Mouse (Mus musculus) right cerebral cortex, adult 2 months (tissue): ENCODE measurements around the gene Cyb5r1.
"Not testable (repeated sequence)": the region's sequence is repeated elsewhere in the genome, so short reads cannot be mapped to it uniquely, and the experiment has no call there.

ENCODE experiments used
- DNase-seq, 2 experiments: peaks; one replicate each; pipeline ENCODE4 v3.0.0; 2021 to 2022; ENCODE audit warnings: low spot score in 2 of 2

Gene Cyb5r1

GRCm38 (mm10) chr1:134414501-134415167 is 9.3 kb downstream of the Cyb5r1 start:
- DNase-seq, result no peak

- DNase-seq, result peak; percentile 98
These were observed 9.9 kb downstream of the Cyb5r1 start, which contains the start of gene Adipor1 for GRCm38 (mm10) chr1:134415168-134415831. Gene Adipor1 (plus strand): TSS chr1:134415378.

- DNase-seq, result no peak
These were observed 13.1 kb downstream of the Cyb5r1 start for GRCm38 (mm10) chr1:134418414-134418975.

DNA sequence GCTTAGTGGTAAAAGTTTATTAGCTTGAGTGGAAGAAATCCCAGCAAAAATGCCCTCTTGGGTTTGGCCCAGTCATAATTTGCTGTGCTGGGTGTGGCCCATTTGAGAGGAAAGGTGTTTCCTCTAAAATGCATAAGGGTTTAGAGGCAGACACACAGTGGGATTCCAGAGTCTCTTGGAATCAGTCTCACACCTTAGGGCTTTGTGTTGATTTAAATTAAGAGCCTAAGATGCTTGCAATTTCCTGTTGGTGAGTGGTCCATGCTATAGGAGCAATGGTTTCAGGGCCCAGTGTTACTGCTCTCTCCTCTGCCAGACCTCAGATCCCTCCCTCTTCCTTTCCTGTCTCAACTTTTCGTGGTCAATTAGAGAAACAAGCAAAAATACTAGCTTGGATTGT is 13.8 kb downstream of the Cyb5r1 start:
- DNase-seq, result no peak

DNA sequence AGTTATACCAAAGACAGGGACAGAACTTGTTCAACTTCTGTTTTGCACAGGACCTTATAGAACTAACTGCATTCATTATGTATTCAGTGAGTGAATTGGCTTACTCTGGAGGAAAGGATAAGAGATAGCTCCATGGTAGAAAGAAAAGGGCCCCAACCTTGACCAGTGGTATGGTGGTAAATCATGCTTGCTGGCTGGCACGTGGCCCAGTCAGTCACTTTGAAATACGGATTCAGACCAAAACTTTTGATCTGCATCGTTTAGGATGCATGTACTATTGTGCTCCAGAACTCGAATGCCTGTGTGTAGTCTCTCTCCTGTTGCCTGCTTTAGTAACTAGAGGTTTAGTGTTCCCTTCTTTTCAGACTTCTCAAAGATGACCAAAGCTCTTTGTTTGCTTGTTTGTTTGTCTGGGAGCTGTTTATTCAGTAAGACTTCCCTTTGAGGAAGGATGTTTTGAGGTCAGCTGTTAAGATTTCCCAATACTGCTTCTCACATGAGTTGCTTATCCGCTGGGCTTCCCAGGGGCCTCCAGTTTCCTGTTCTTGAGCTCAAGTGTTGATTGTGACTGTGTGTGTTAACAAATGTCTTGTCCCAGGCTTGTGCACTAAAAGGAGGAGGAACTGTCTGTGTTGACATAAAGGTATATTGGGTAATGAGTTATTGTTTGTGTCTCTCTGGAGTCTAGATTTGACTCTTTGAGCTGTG is 14.5 kb downstream of the Cyb5r1 start:
- DNase-seq, result no peak

GRCm38 (mm10) chr1:134423911-134424310 is 18.6 kb downstream of the Cyb5r1 start:
- no peak for DNase-seq

- no peak for DNase-seq
These were observed 20.9 kb downstream of the Cyb5r1 start for GRCm38 (mm10) chr1:134426289-134426688.

DNA sequence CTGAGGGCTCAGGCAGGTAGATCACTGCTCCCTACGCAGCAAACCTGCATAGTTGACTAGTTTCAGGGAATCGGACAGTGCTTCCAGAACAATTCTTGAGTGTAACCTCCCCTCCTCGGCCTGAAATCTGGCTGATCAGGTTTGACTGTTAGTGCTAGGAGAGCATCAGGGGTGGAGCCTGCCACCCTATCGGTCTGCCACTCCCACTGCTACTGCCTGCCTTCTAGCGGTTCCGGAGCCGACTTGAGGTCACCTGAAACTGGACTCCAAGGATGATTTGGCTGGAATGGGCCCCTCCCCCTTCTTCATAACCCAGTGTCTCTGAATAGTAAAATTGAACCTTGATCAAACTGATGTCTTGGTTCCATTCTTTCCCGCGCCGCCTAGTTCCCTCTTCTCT is 27.6 kb downstream of the Cyb5r1 start:
- no peak for DNase-seq

GRCm38 (mm10) chr1:134433473-134433872 is 28.1 kb downstream of the Cyb5r1 start:
- no peak for DNase-seq

DNA sequence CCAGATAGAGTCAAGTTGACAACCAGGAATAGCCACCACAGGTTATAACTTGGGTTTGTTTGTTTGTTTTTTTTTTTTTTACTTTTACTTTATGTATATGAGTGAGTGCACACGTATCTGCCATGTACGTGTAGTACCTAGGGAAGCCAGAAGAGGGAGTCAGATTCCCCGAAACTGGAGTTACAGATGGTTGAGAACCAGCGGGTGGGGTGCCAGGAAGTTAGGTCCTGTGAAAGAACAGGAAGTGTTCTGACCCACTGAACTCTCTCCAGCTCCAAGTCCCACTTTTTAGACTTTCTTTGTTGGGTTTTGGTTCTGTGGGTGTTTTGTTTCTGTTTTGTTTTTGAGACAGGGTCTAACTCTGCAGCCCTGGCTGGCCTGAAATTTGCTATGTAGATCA is 30.1 kb downstream of the Cyb5r1 start:
- DNase-seq, result no peak

GRCm38 (mm10) chr1:134440437-134440836 is 35.1 kb downstream of the Cyb5r1 start:
- no peak for DNase-seq

DNA sequence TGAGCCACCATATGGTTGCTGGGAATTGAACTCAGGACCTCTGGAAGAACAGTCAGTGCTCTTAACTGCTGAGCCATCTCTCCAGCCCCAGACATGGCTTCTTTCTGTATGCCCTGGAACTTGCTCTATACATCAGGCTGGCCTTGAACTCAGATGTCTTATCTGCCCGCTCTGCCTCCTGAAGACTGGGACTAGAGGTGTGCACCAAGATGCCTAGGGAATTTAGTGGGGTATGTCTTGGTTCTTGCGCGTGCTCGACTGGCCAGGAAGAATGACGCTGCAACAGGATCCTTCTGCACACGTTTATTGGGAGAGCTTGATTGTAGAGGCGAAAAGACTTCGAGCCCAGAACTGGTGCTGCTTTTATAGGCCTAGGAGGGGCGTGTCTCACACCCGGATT is 36.4 kb downstream of the Cyb5r1 start:
- DNase-seq, result not testable (repeated sequence)

DNA sequence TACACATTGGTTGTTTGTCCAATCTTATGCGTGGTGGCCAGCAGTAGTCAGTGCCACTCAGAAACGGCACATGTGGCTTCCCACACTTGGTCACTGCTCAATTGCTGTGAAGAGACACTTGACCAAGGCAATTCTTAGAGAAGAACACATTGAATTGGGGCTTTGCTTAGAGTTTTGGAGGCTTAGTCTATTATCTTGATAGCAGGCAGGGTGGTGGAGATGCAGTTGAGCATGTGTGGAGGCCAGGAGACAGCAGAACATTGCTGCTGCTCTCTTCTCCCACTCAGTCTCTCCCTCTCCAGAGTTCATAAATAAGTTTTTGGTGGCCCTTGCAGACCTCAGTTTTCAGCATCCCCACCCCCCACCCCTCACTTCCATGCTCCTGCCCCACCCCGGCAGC is 37.0 kb downstream of the Cyb5r1 start:
- no peak for DNase-seq

DNA sequence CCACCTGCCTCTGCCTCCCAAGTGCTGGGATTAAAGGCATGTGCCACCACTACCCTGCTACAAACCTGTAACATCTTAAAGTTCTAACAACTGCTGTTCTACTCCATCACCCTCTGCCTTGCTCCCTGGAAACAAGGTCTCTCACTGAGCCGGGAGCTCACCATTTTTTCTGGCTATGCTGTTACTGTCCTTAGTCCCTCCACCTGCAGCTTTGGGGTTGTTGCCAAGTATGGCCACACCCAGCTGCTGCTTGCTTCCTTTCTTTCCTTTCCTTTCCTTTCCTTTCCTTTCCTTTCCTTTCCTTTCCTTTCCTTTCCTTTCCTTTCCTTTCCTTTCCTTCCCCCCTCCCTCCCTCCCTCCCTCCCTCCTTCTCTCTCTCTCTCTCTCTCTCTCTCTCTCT is 37.9 kb downstream of the Cyb5r1 start:
- not testable (repeated sequence) for DNase-seq

GRCm38 (mm10) chr1:134445418-134445817 is 40.1 kb downstream of the Cyb5r1 start:
- no peak for DNase-seq

DNA sequence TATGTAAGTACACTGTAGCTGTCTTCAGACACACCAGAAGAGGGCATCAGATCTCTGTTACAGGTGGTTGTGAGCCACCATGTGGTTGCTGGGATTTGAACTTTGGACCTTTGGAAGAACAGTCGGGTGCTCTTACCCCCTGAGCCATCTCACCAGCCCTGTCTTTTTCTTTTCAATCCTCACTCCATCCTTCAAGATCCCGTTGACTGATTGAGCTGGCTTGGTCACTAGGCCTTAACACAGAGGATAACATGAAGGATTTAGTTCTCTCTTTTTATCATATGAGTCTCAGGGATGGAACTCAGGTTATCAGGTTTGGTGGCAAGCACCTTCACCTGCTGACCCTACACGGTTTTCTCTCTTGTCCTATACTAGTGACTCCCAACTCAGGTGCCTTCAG is 43.2 kb downstream of the Cyb5r1 start:
- DNase-seq, result not testable (repeated sequence)

DNA sequence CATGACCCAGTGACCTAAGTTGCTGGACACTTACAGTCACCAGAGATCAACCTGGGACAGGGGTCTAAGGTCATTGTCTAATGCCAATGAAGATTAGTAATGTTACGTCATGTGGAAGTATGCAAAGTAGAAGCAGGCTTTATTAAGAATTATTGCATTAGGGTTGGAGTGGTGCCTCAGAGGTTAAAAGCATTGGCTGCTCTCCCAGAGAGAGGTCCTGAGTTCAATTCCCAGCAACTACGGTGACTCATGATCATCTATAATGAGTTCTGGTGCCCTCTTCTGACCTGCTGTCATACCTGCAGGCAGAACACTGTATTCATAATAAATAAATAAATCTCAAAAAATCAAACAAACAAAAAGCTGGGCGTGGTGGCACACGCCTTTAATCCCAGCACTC is 44.8 kb downstream of the Cyb5r1 start:
- DNase-seq, result no peak

DNA sequence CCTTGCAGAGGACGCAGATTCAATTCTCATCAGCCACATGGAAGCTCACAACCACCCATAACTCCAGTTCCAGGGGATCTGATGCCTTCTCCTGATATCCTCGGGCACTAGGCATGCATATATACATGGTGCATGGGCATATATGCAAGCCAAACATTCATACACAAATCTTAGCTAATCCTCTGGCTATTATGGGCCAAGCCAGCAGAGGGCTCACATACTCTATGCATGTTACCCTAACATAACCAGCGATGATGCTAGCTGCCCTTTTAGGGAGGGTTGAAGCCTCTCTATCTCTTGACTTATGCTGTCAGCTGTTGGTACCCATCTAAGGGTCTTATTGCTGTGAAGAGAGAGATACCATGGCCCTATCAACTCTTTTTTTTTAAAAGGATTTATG is 45.6 kb downstream of the Cyb5r1 start:
- DNase-seq, result peak; percentile 62 to 67

DNA sequence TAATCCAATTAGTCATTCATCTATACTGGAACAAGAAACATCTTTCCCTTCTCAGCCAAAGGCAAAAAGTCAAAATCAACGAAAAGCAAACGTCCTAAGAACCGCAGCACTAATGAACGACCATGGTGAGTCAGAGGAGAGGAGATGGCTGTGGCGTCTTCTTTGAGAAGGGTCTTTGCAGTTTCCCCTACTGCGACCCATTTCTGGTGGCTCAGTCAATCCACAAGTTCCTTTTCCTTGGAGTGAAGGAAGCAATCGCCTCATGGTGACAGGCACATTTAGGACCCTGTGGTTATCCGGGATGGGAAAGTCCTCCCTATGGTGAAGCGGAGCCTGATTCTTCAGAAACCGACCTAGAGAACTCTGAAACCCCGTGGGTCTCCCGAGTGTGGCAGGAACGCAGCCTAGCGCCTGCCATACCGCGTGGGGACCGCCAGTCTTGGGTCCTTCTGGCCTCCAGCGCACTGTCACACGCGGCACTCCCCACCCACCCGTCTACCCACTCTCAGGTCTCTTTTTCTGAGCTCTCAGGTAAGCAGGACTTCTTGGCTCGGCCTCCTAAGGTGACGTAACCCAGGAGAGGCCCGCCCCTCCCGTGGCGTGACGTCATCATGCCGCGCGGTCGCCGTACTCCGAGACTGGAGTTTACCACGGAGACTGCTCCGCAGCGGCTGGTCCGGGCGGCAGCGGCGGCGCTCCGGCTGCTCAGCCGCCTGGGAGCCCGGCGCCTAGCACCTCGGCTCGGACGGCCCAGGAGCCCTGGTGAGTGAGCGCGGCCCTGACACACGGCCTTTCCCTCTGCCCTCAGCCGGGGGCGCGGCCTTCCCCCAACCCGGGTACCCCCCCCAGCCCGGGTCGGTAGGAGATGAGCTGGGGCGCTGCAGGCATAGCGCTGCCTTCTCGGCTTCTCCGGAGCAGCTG is 49.8 kb downstream of the Cyb5r1 start, which contains the start of gene Klhl12:
Klhl12 (plus strand) TSS at position 628 of the 921 bp plus-strand sequence.
- DNase-seq, result peak; percentile 97 to 98

DNA sequence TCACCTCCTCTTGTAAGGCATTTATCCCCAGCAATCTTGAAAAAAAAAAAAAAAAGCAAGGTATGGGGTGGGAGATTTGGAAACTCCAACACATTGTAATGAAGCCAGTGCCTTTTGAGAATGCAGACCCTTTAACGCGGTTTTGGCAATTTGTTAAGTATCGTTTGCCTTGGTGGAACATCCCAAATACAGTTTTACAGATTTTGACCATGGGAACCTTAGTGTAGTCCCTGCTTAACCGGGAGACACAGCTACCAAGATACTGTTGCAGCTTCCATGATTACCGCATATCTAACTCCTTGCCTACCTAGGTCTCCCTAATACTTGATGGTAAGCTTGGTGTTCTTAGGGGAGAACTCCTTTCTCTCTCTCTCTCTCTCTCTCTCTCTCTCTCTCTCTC is 50.7 kb downstream of the Cyb5r1 start:
- DNase-seq, result no peak

- no peak for DNase-seq
These were observed 52.9 kb downstream of the Cyb5r1 start for GRCm38 (mm10) chr1:134458139-134458727.
